8 mouse cellular contexts compared by ENCODE assay signal in genomic region chr1:170174814-170175332, GRCm38 (mm10). TPM values are rescaled to one million over a fixed set of nuclear protein-coding genes. Genes with fewer than 3 reads are reported as not detected.
A peak's percentile ranks its signal among the peaks of the same experiment; 100 is the strongest.
DNase-seq lines count a peak whose midpoint lies in the region; ATAC-seq lines count a peak whose summit lies in the region.

Uap1 (minus strand) TSS chr1:170174957.

- H3K27me3 ChIP-seq in lung, embryonic 16.5 days (ENCODE audit: control insufficient read depth, insufficient read depth, low read depth, low read length) = no peaks in the 10 kb centered on the region

- 0% methylated on average over 43 of the region's 52 CpGs for WGBS in lung, embryonic 16.5 days

- H3K4me1 ChIP-seq in lung, embryonic 16.5 days (replicated peaks; ENCODE audit: control insufficient read depth, insufficient read depth, low read length) = peaks cover 3% of the 10 kb centered on the region; the same call in 1 of the 2 replicates

- peak within 1 kb of the TSS; percentile 89 for H3K27ac ChIP-seq in lung, embryonic 16.5 days (ENCODE audit: low read length)

- ATAC-seq in hematopoietic stem cell, adult 5-6 weeks (replicated peaks in 1 of 2; ENCODE audit: insufficient read depth in 1 of 2, low FRiP score in 2 of 2, low TSS enrichment in 1 of 2, low read depth in 1 of 2, poor library complexity in 2 of 2, severe bottlenecking in 2 of 2) = peak; percentile 94
- ATAC-seq in lung, embryonic 16.5 days (ENCODE audit: low read depth) = peak; percentile 99

- DNase-seq in MEL-GATA-1-ER (ENCODE audit: extremely low read depth, low read depth) = peak; percentile 91
- DNase-seq in cerebellum, adult 8-10 months = peak; percentile 99
- peak; percentile 95 for DNase-seq in forelimb bud, embryonic 11.5 days (ENCODE audit: low read depth, low spot score)
- DNase-seq in layer of hippocampus, adult 9-10 months (ENCODE audit: low spot score) = peak; percentile 97
- peak; percentile 89 for DNase-seq in ovary, postnatal 10 days (ENCODE audit: low spot score)
- DNase-seq in thymus, postnatal 10 days (ENCODE audit: low spot score in 2 of 2) = peak; percentile 98

- H3K9me3 ChIP-seq in lung, embryonic 16.5 days (ENCODE audit: control insufficient read depth, low read length) = no peaks in the 10 kb centered on the region

- peak within 1 kb of the TSS; percentile 87 for H3K9ac ChIP-seq in lung, embryonic 16.5 days (ENCODE audit: low read length)

- H3K36me3 ChIP-seq in lung, embryonic 16.5 days (ENCODE audit: control insufficient read depth, insufficient read depth, low read length) = no peaks in the 10 kb centered on the region

- peak within 1 kb of the TSS; percentile 75 for H3K4me2 ChIP-seq in lung, embryonic 16.5 days (ENCODE audit: low read depth, low read length)

- H3K4me3 ChIP-seq in lung, embryonic 16.5 days (ENCODE audit: low read length) = peak within 1 kb of the TSS; percentile 91

RNA-seq across cellular contexts. Expression of gene Uap1, which starts in this region (rescaled TPM):
- 73.9 and 113 TPM in 2 replicates for total RNA-seq in hematopoietic stem cell, adult 5-6 weeks (2017)
- polyA plus RNA-seq in lung, embryonic 16.5 days (2015; fragmentation: Nextera tagmentation; extraction: Ambion mirVana) = 52.7 and 53.6 TPM in 2 replicates

Comparison
In these comparisons a context has a peak if more than half of its experiments do, and no peak if none do; other contexts are left out.
1. Peak in every context shown above with its lines: DNase-seq, ATAC-seq, H3K4me3 ChIP-seq and H3K27ac ChIP-seq.